Mouse (Mus musculus): Measurements from ENCODE around the gene Ltn1.
A peak's percentile ranks its signal among the peaks of the same experiment; 100 is the strongest.

Gene Ltn1

DNA sequence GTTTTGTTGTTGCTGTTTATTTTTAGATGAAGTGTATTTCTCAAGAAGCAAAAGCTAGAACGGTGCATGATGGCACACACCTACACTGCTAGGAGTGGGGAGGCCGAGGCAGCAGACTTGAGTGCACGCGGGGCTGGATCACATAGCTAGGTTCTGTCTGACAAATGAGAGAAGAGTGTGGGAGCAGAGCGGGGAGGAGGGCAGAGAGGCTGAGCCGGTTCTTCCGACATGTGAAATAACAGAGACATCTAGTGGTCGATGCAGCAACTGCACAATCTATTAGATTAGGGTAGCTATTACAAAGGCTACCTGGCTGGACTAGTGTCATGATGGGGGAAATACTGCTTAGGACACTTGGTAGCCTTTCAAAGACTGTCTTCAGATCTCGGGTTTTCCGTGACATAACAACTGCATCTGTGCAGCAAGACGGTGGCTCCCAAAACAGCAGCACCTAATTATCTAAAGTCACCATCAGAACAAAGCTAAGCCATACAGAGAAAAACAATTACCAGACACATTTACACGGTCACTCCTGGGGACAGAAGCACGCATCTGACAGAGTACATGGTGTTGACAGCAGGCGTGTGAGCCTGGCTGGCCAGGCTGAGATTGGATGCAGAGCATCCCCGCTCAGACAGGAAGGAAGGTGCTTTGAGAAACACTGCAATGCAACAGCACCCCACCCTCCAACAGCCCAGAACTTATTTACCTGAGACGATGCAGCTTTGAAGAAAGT is 38.4 kb downstream of the Ltn1 start:
- DNase-seq (ENCODE audit: low read depth, low spot score): peak; percentile 64

- no peak for DNase-seq (ENCODE audit: low read depth, low spot score)
Observed at GRCm38 (mm10) chr16:87387444-87387977, 44.9 kb downstream of the Ltn1 start.

DNA sequence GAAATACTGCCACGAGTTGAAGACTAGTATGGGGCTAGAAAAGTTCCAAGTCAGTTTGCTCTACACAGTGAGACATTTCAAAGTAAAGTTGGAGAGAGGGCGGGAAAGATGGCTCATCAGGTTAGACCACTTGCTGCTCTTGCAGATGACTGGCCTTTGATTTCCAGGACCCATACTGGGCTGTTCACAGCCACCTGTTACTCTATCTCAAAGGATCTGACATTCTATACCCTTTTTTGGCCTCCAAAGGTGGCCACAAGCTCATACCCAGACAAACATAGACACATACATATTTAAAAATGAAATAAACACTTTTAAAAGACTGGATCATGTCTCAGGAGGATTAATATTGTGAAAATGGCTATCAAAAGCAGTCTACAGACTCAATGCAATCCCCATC is 48.0 kb downstream of the Ltn1 start:
- no peak for DNase-seq (ENCODE audit: low read depth, low spot score)

GRCm38 (mm10) chr16:87382996-87383395 is 49.4 kb downstream of the Ltn1 start:
- DNase-seq (ENCODE audit: low read depth, low spot score): no peak

GRCm38 (mm10) chr16:87366445-87366844 is 66.0 kb downstream of the Ltn1 start:
- no peak for DNase-seq (ENCODE audit: low read depth, low spot score)

GRCm38 (mm10) chr16:87366035-87366434 is 66.4 kb downstream of the Ltn1 start:
- DNase-seq (ENCODE audit: low read depth, low spot score): no peak

- DNase-seq (ENCODE audit: low read depth, low spot score): no peak
Observed at GRCm38 (mm10) chr16:87364231-87364630, 68.2 kb downstream of the Ltn1 start.

DNA sequence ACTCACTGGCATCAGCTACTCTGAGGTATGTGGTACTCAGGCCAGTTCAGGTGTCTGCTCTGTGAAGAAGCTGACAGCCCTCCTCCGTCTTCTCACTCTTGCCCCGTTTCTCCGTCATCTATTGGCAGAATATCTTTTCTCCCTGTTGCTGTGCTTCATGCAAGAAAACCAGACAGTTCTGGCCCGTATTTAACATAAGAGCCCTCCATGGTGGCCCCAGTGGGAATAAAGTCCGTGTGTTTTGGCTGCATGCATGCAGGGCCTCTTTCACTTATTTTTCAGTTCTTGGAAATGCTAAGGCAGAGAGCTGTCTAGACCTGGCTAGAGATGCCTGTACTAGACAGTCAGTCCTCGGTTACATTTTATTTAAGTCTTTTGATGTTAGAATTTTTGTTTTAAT is 72.3 kb downstream of the Ltn1 start:
- no peak for DNase-seq (ENCODE audit: low read depth, low spot score)

DNA sequence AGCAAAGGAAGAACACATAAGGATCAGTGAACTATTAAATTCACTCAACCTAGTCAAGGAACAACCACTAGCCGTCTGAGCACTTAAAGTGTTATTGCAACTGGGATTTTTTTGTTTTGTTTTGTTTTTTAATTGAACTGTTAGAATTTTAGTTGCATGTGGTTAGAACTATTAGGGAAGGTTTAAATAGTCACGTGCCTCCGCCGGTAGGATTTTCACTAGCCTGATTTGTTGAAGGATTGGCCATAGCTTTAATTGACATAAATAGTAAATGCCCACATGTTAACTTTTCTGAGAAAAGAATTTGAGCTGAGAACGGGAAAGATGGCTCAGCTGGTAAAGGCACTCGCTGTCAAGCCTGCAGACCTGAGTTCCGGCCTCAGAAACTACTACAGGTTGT is 77.7 kb downstream of the Ltn1 start:
- DNase-seq (ENCODE audit: low read depth, low spot score): no peak

- peak; percentile 98 for DNase-seq (ENCODE audit: low read depth, low spot score)
Observed at GRCm38 (mm10) chr16:87354075-87354583, 78.3 kb downstream of the Ltn1 start, which contains the start of gene N6amt1. TSS of gene N6amt1 (plus strand) at chr16:87354185.

GRCm38 (mm10) chr16:87353605-87354004 is 78.8 kb downstream of the Ltn1 start:
- no peak for DNase-seq (ENCODE audit: low read depth, low spot score)

DNA sequence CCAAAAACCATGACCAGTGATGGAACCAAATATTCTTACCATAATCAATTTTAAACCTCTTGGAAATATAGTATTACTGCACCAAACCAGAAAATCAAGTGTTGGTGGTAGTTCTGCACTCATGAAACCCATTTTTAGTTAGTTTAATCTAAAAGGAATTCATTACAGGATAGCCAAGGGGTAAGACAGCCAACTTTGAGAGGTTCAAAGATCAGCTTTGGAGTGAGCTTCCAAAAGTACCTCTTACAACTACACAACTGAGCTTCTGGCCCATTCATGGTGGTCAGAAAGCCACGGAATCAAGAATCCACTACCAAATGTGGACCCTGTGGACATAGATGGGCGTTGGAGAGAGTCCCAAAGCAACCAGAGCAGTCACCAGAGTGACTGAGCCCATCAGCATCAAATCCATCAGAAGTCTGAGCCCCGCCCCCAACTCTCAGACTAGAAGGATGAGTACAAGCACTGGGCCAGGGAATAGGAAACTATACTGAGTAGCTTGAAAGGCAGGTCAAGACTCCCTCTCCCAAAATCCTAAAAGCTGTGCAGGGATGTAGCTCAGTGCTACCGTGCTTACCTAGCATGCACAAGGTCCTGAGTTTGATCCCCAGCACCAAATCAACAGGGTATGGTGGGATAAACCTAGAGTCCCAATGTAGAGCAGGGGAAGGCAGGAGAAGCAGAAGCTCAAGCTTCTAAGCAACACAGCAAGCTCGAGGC is 80.9 kb downstream of the Ltn1 start:
- DNase-seq (ENCODE audit: low read depth, low spot score): no peak

DNA sequence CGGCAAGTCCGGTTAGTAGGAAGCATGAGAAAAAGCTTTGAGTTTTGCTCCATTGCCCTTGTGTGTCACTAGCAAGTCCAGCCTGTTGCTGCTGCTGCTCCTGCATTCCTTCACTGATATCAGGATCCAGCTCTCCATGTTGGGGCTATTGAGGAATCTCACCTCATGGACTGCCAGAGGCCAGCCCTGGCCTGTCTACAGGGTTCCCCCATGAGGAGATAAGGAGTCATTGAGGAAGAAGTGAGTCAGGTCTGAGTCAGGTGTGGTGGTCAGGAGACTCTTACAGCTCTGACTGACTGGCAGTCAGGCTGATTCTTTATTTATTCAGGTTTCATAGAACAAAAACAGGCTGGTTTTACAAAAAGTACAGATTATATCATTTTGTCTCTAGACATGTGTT is 84.3 kb downstream of the Ltn1 start:
- DNase-seq (ENCODE audit: low read depth, low spot score): no peak

- DNase-seq (ENCODE audit: low read depth, low spot score): no peak
Observed at GRCm38 (mm10) chr16:87341043-87341572, 91.3 kb downstream of the Ltn1 start.

DNA sequence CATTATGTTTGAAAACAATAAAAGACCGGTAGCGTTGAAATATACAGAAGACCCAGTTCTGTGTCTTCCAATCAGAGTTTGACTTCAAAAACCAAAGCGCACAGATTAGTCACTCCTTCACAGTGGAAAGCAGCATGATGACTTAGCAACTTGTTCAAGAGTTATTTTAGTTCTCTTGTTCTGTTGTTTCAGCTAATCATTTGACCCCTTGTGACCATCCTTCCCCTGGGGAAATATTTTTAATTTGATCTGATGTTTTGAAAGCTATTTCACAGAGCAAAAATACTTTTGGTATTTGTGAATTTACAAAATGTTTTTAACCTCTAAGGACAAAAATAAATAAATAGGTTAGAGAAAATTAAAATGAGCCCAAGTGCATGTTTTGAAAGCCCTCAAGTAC is 97.7 kb downstream of the Ltn1 start:
- no peak for DNase-seq (ENCODE audit: low read depth, low spot score)

GRCm38 (mm10) chr16:87329986-87330385 is 102.4 kb downstream of the Ltn1 start:
- DNase-seq (ENCODE audit: low read depth, low spot score): no peak

Measured in A20 (cell line).